Mouse (Mus musculus): ENCODE data around the gene Chd5.

Chd5 gene

DNA sequence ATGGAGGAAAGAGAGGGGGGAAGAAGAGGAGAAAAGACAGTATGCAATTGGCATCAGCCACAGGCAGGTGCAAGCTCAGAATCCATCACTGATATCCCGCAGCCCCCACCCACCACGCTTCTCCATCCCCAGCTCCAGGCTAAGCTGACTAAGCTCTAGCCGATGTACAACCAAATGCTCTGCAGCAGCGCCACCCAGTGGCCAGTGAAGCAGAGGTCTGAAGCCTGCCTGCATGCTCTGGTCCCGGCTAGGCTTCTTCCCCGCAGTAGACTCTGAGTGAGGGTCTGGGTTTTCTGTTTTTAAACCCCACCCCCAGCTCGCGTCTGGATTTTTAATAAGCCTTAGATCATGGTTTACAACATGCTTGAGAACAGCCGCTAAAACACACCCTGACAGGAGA is 96.4 kb downstream of the Chd5 start:
- DNase-seq (ENCODE audit: low read depth, low spot score): peak; percentile 90

DNA sequence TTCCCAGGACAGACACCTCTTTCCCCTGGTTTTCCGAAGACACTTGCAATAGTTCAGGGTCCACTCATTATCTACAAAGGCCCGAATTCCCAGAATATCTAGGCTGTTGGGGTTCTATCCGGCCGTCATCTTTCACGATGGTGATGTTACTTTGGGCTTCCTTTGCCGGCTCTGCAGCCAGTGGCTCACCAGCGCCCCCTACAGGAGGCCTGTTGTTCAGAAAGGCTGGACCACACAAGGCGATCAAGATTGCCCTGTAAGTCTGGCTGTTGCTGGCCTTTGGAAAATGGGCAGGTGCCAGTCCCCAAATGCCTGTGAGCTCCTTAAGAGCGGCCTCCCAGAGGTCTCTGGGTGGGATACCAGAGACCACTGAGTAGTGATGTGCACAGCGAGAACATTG is 96.8 kb downstream of the Chd5 start:
- peak; percentile 46 for DNase-seq (ENCODE audit: low read depth, low spot score)

Data from ES-CJ7 (cell line).